7 mouse cellular contexts compared by ENCODE assay signal in genomic region chr3:127894981-127895779, GRCm38 (mm10). TPM values are rescaled to one million over a fixed set of nuclear protein-coding genes. Genes with fewer than 3 reads are reported as not detected.
DNase-seq lines count a peak whose midpoint lies in the region; ATAC-seq and TF ChIP-seq lines count a peak whose summit lies in the region.

No protein-coding gene starts in this region.

- no peaks in the 10 kb centered on the region for H3K9me3 ChIP-seq in forebrain, embryonic 14.5 days (replicated peaks; ENCODE audit: control insufficient read depth, low read length)
- no peaks in the 10 kb centered on the region for H3K9me3 ChIP-seq in liver, embryonic 14.5 days (ENCODE audit: control insufficient read depth, low read length)
- no peaks in the 10 kb centered on the region for H3K9me3 ChIP-seq in stomach, embryonic 16.5 days (replicated peaks; ENCODE audit: control insufficient read depth, low read length)

- H3K36me3 ChIP-seq in forebrain, embryonic 14.5 days (ENCODE audit: control insufficient read depth, insufficient read depth, low read length): no peaks in the 10 kb centered on the region
- H3K36me3 ChIP-seq in liver, embryonic 14.5 days (replicated peaks; ENCODE audit: control insufficient read depth, insufficient read depth, low read depth): peaks cover 21% of the 10 kb centered on the region
- H3K36me3 ChIP-seq in stomach, embryonic 16.5 days (ENCODE audit: control insufficient read depth, insufficient read depth, low read length): no peaks in the 10 kb centered on the region

- H3K27me3 ChIP-seq in forebrain, embryonic 14.5 days (replicated peaks; ENCODE audit: control insufficient read depth, insufficient read depth, low read length): no peaks in the 10 kb centered on the region; the same call in 1 of the 2 replicates
- H3K27me3 ChIP-seq in liver, embryonic 14.5 days (ENCODE audit: control insufficient read depth, insufficient read depth, low read length): no peaks in the 10 kb centered on the region
- H3K27me3 ChIP-seq in stomach, embryonic 16.5 days (ENCODE audit: control insufficient read depth, insufficient read depth, low read length): no peaks in the 10 kb centered on the region

- no peak for TF ChIP-seq EP300 in liver, embryonic 14.5 days (IDR thresholded peaks at IDR 0.05; ENCODE audit: low read depth)

- 32% methylated on average over 7 of the region's 7 CpGs for WGBS in forebrain, embryonic 14.5 days
- 14% methylated on average over 7 of the region's 7 CpGs for WGBS in liver, embryonic 14.5 days (ENCODE audit: insufficient replicate concordance)
- WGBS in stomach, embryonic 16.5 days: 30% methylated on average over 7 of the region's 7 CpGs

- peak overlapping the region; percentile 69 for H3K9ac ChIP-seq in forebrain, embryonic 14.5 days (ENCODE audit: low read length)
- peak overlapping the region; percentile 72 for H3K9ac ChIP-seq in liver, embryonic 14.5 days (replicated peaks)
- H3K9ac ChIP-seq in stomach, embryonic 16.5 days (ENCODE audit: low read length): peak overlapping the region; percentile 78

- H3K4me2 ChIP-seq in forebrain, embryonic 14.5 days (ENCODE audit: low read length): peak overlapping the region; percentile 77
- H3K4me2 ChIP-seq in liver, embryonic 14.5 days (ENCODE audit: low read depth): peak overlapping the region; percentile 74
- H3K4me2 ChIP-seq in stomach, embryonic 16.5 days (ENCODE audit: low read depth, low read length): peak overlapping the region; percentile 73

- ATAC-seq in forebrain, embryonic 14.5 days: no peak
- no peak for ATAC-seq in liver, embryonic 14.5 days (ENCODE audit: insufficient read depth)
- ATAC-seq in stomach, embryonic 16.5 days (ENCODE audit: insufficient read depth, low FRiP score): no peak

- H3K4me1 ChIP-seq in forebrain, embryonic 14.5 days (ENCODE audit: control insufficient read depth, insufficient read depth, low read length): peaks cover 5% of the 10 kb centered on the region; the same call in 1 of the 2 replicates
- H3K4me1 ChIP-seq in liver, embryonic 14.5 days (replicated peaks; ENCODE audit: control insufficient read depth in 2 of 2, insufficient read depth in 2 of 2, low read length in 1 of 2): peaks cover 40 to 41% of the 10 kb centered on the region in 2 experiments
- H3K4me1 ChIP-seq in stomach, embryonic 16.5 days (ENCODE audit: control insufficient read depth, insufficient read depth, low read length): peaks cover 7% of the 10 kb centered on the region; the same call in 1 of the 2 replicates

- peak; percentile 68 for DNase-seq in 416B (ENCODE audit: low read depth)
- peak; percentile 16 for DNase-seq in CD4-positive helper T cell, adult 2 months (ENCODE audit: low read depth, low spot score)
- no peak for DNase-seq in forebrain, embryonic 14.5 days (ENCODE audit: low spot score)
- DNase-seq in liver, embryonic 14.5 days (ENCODE audit: low read depth in 3 of 3, low spot score in 3 of 3): no peak
- DNase-seq in spleen, postnatal 4 days (ENCODE audit: low spot score in 2 of 2): no peak
- no peak for DNase-seq in yolk sac, embryonic 10.5 days (ENCODE audit: low spot score)

- H3K27ac ChIP-seq in forebrain, embryonic 14.5 days (ENCODE audit: low read depth, low read length): no peak overlapping the region
- H3K27ac ChIP-seq in liver, embryonic 14.5 days: peak overlapping the region; percentile 85
- H3K27ac ChIP-seq in stomach, embryonic 16.5 days (ENCODE audit: low read length): peak overlapping the region; percentile 89

- no peak for TF ChIP-seq CTCF in liver, embryonic 14.5 days (IDR thresholded peaks at IDR 0.05; ENCODE audit: low read depth)

- peak overlapping the region; percentile 77 for H3K4me3 ChIP-seq in forebrain, embryonic 14.5 days (ENCODE audit: low read depth, low read length)
- peak overlapping the region; percentile 77 to 79 for H3K4me3 ChIP-seq in liver, embryonic 14.5 days (ENCODE audit: insufficient read depth in 1 of 2, low read depth in 2 of 2, low read length in 2 of 2)
- peak overlapping the region; percentile 69 for H3K4me3 ChIP-seq in stomach, embryonic 16.5 days (replicated peaks; ENCODE audit: low read length)

RNA-seq across cellular contexts. Expression of gene Fam241a, which starts 0.9 kb away (rescaled TPM):
- 9.6 and 10.2 TPM in 2 replicates for polyA plus RNA-seq in forebrain, embryonic 14.5 days (2014; fragmentation: Nextera tagmentation; extraction: Ambion mirVana)
- 16.9 and 24.2 TPM in 2 replicates for polyA plus RNA-seq in liver, embryonic 14.5 days (2012; rRNA removed)
- 51.9 and 56.9 TPM in 2 replicates for polyA plus RNA-seq in liver, embryonic 14.5 days (2014; fragmentation: Nextera tagmentation; extraction: Ambion mirVana)
- 12.7 and 15.1 TPM in 2 replicates for polyA plus RNA-seq in stomach, embryonic 16.5 days (2015; fragmentation: Nextera tagmentation; extraction: Ambion mirVana)

RNA-seq across cellular contexts. Expression of gene Ap1ar, which starts 57.9 kb away (rescaled TPM):
- polyA plus RNA-seq in forebrain, embryonic 14.5 days (2014; fragmentation: Nextera tagmentation; extraction: Ambion mirVana): 42.8 and 53.3 TPM in 2 replicates
- polyA plus RNA-seq in liver, embryonic 14.5 days (2012; rRNA removed): 15.3 and 23.6 TPM in 2 replicates
- polyA plus RNA-seq in liver, embryonic 14.5 days (2014; fragmentation: Nextera tagmentation; extraction: Ambion mirVana): 12.4 and 15.7 TPM in 2 replicates
- 42.2 and 43.3 TPM in 2 replicates for polyA plus RNA-seq in stomach, embryonic 16.5 days (2015; fragmentation: Nextera tagmentation; extraction: Ambion mirVana)

Comparison
In these comparisons a context has a peak if more than half of its experiments do, and no peak if none do; other contexts are left out.
1. DNase-seq: peak in 416B (single experiment) and CD4-positive helper T cell, adult 2 months (single experiment); none in forebrain, embryonic 14.5 days (single experiment), liver, embryonic 14.5 days (0 of 3), spleen, postnatal 4 days (0 of 2) and yolk sac, embryonic 10.5 days (single experiment).
2. Peak in every context shown above with its lines, with median percentiles within 50 percentile points of each other: H3K4me2 ChIP-seq, H3K4me3 ChIP-seq and H3K9ac ChIP-seq.